Mouse (Mus musculus) midbrain, embryonic 16.5 days (tissue): ENCODE results near the gene Tmem150b. TPM values are rescaled to one million over a fixed set of nuclear protein-coding genes. Genes with fewer than 3 reads are reported as not detected.
A peak's percentile ranks its signal among the peaks of the same experiment; 100 is the strongest.

Source experiments
- ATAC-seq: fragments of 200-750 bp; cut with Nextera tagmentation; 2 replicates; pipeline ENCODE4 v1.8.0; 2017; ENCODE audit warnings: moderate TSS enrichment
- H3K27ac ChIP-seq: fragments of 300-500 bp; sonication (generic); 2 replicates; pipeline ENCODE4 v1.5.1; 2014; ENCODE audit warnings: mild to moderate bottlenecking, low read length, mixed read lengths
- H3K27me3 ChIP-seq: fragments of 300-500 bp; sonication (generic); 2 replicates; pipeline ENCODE4 v1.6.1; 2014; ENCODE audit warnings: low read depth, low read length, mixed read lengths; ENCODE audit not compliant: control insufficient read depth, insufficient read depth
- H3K36me3 ChIP-seq: fragments of 300-500 bp; sonication (generic); 2 replicates; pipeline ENCODE4 v1.6.1; 2014; ENCODE audit warnings: mild to moderate bottlenecking, low read length, moderate library complexity, mixed read lengths; ENCODE audit not compliant: control insufficient read depth, insufficient read depth
- H3K4me1 ChIP-seq: fragments of 300-500 bp; sonication (generic); 2 replicates; pipeline ENCODE4 v1.6.1; 2014; ENCODE audit warnings: mild to moderate bottlenecking, low read length, mixed read lengths; ENCODE audit not compliant: control insufficient read depth, insufficient read depth
- H3K4me2 ChIP-seq: fragments of 300-500 bp; sonication (generic); 2 replicates; pipeline ENCODE4 v1.6.1; 2014; ENCODE audit warnings: mild to moderate bottlenecking, low read length, mixed read lengths
- H3K4me3 ChIP-seq: fragments of 300-500 bp; sonication (generic); 2 replicates; pipeline ENCODE4 v1.5.1; 2014; ENCODE audit warnings: low read depth, mild to moderate bottlenecking, low read length, moderate library complexity, mixed read lengths
- H3K9ac ChIP-seq: fragments of 300-500 bp; sonication (generic); 2 replicates; pipeline ENCODE4 v1.6.1; 2014; ENCODE audit warnings: low read depth, low read length, mixed read lengths
- H3K9me3 ChIP-seq: fragments of 300-500 bp; sonication (generic); replicated peaks from 2 replicates; pipeline ENCODE4 v1.6.1; 2014; ENCODE audit warnings: mild to moderate bottlenecking, low read length, mixed read lengths; ENCODE audit not compliant: control insufficient read depth, poor library complexity, severe bottlenecking
- WGBS: fragments of 180-500 bp; shearing (Covaris S2); extraction: QIAGEN DNeasy Blood & Tissue Kit; methylation state at CpG from one replicate; pipeline ENCODE4 v1.1.7; 2014; 5-methylcytosine and 5-hydroxymethylcytosine counted together
- polyA plus RNA-seq: library from polyadenylated mRNA; unstranded; fragments of >200 nt; fragmentation: Nextera tagmentation; extraction: Ambion mirVana; gene quantifications from 2 replicates; pipeline ENCODE4 v1.2.1, GENCODE M21; 2015

Tmem150b gene
- polyA plus RNA-seq, 1 experiment from 2014 or later: 0.25 TPM

DNA sequence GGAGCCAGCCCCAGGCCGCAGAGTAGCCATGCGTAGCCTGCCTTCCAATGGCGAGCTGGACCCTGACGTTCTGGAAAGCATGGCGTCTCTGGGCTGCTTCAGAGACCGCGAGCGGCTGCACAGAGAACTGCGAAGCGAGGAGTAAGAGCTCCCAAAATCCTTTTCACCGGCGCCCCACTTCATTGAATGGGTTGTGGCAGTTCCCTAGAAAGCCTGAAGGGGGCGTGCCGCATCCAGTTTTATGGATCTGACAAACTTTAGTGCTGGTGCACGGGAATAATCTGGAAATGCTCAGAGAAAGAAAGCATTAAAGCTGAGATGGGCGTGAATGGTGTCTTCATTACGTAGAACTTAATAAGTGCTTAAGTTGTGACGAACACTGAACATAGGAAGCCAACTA is 20.0 kb downstream of the Tmem150b start:
- H3K36me3 ChIP-seq: peaks cover 33% of the 10 kb centered on the region
- H3K9ac ChIP-seq: no peak overlapping the region
- WGBS: 31% methylated on average over 18 of the region's 18 CpGs

DNA sequence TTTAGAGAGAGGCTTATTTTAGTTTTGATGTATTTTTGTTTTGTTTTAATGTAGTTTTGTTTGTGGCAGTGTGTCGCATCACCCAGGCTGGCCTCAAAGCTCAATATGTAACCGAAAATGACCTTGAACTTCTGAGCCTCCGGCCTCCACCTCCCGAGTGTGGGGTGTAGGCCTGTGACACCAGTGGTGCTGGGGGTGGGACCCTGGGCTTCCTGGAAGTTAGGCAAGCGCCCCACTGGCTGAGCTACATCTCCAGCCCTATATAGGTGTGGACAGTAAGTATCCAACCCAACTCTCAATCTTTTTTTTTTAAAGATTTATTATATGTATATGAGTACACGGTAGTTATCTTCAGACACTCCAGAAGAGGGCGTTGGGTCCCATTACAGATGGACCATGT is 21.9 kb downstream of the Tmem150b start:
- H3K36me3 ChIP-seq: peaks cover 34% of the 10 kb centered on the region

More for the DNA sequence above, 20.0 kb downstream of the Tmem150b start:
- Histone ChIP-seq H3K4me3 (no peak overlapping the region), H3K4me1 (no peaks in the 10 kb centered on the region), H3K27ac (no peak overlapping the region), H3K4me2 (no peak overlapping the region), H3K9me3 (no peaks in the 10 kb centered on the region), H3K27me3 (no peaks in the 10 kb centered on the region)
- ATAC-seq: no peak

DNA sequence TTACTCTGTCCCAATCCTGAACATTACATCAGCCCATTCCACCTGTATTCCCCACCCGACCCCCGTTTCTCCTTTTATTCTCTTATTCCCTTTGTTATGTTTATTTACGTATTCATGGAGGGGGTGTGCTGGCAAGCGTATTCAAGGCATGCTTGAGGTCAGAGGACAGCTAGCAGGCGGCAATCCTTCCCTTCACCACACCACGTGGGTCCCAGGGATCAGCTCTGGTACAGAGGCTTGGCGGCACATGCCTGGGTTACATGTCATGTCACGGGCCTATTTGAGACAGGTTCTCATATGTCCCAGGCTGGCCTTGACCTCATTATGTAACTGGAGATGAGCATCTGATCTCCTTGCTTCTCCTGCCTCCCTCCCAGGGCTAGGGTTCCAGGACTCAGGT is 22.7 kb downstream of the Tmem150b start:
- H3K9me3 ChIP-seq: no peaks in the 10 kb centered on the region
- ATAC-seq: no peak
- peaks cover 40% of the 10 kb centered on the region for H3K36me3 ChIP-seq
- H3K4me3 ChIP-seq: no peak overlapping the region
- WGBS: 47% methylated on average over 8 of the region's 8 CpGs
- H3K9ac ChIP-seq: 0 out of 2 replicates have a peak overlapping the region, but pooled peaks have one; percentile 3
- H3K27ac ChIP-seq: no peak overlapping the region
- H3K27me3 ChIP-seq: no peaks in the 10 kb centered on the region
- no peaks in the 10 kb centered on the region for H3K4me1 ChIP-seq
- no peak overlapping the region for H3K4me2 ChIP-seq

More for the DNA sequence above, 21.9 kb downstream of the Tmem150b start:
- no peak overlapping the region for H3K9ac ChIP-seq
- no peaks in the 10 kb centered on the region for H3K27me3 ChIP-seq
- no peak for ATAC-seq
- H3K9me3 ChIP-seq: no peaks in the 10 kb centered on the region
- no peaks in the 10 kb centered on the region for H3K4me1 ChIP-seq
- no peak overlapping the region for H3K27ac ChIP-seq
- no peak overlapping the region for H3K4me3 ChIP-seq
- WGBS: 95% methylated on average over 7 of the region's 7 CpGs
- no peak overlapping the region for H3K4me2 ChIP-seq

DNA sequence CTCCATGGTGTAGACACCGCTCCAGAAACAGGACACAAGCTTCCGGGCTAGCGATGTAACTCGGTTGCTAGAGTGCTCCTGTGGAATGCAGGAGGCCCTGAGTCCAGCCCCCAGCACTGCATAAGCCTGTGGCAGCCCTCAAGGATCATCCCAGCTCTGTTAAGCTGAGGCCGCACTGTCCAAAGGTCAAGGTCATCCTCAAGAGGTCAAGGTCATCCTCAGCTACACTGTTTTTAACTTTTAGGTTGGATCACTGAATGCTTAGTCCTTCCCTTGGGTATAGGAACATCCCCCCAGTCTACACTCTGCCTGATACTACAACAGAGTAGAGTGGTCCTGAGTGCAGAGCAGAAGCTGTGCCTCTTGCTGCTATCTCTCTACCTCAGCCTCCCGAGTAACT is 32.0 kb downstream of the Tmem150b start:
- H3K4me2 ChIP-seq: no peak overlapping the region
- no peak for ATAC-seq
- peaks cover 14% of the 10 kb centered on the region for H3K4me1 ChIP-seq
- no peak overlapping the region for H3K4me3 ChIP-seq
- no peak overlapping the region for H3K27ac ChIP-seq
- H3K9ac ChIP-seq: no peak overlapping the region
- no peaks in the 10 kb centered on the region for H3K9me3 ChIP-seq
- no peaks in the 10 kb centered on the region for H3K27me3 ChIP-seq
- H3K36me3 ChIP-seq: peaks cover 19% of the 10 kb centered on the region
- 72% methylated on average over 6 of the region's 6 CpGs for WGBS

DNA sequence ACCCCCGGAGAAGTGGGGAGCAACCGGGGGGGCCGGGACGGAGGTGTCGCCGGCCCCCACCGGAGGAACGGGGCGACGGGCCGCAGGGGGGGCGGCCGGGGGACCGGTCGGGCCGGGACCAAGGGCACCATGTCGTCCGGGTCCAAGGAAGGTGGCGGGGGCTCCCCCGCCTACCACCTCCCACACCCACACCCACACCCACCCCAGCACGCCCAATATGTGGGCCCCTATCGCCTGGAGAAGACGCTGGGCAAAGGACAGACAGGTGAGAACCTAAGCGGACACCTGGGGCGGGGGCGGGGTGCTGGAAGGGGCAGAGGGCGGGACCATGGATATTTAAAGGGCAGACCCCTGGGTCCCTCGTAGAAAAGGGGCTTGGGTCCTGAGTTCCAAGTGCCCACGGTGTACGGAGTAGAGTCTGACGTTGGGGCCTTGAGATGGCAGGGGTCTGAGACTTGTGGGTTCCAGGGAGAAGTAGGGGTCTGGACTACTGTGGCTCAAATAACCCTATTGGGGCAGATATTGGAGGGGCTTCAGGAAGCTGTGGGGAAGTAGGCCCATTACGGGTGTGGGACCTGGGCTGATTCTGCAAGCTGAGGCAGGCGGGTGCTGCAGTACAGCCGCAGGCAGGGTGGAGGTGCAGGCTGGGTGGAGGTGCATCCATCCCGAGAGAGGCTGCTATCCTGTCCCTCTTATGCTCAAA is 33.9 kb downstream of the Tmem150b start:
- 6% methylated on average over 17 of the region's 35 CpGs for WGBS
- ATAC-seq: peak; percentile 62
- H3K9me3 ChIP-seq: no peaks in the 10 kb centered on the region
- peaks cover 14% of the 10 kb centered on the region; the same call in 1 of the 2 replicates for H3K36me3 ChIP-seq
- H3K27me3 ChIP-seq: no peaks in the 10 kb centered on the region
- peaks cover 14% of the 10 kb centered on the region for H3K4me1 ChIP-seq
- peak overlapping the region; percentile 100 for H3K9ac ChIP-seq
- H3K27ac ChIP-seq: peak overlapping the region; percentile 94
- H3K4me3 ChIP-seq: peak overlapping the region; percentile 92
- H3K4me2 ChIP-seq: peak overlapping the region; percentile 87

DNA sequence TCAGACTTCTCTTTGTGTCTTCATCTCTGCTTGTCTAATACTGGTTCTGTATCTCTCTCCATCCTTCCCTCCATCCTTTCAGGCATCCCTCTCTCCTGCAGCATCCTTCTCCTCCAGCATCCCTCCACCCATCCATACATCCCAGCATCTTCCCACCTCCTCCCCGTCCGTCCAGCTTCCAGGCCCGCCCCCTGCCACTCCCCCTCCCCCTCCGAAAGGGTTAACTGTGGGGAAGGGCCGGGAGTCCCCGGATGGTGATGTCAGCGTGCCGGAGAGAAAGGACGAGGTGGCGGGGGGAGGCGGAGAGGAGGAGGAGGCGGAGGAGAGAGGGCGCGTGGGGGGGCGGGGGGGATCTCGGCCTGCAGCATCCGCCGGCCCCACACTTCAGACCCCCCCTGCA is 34.7 kb downstream of the Tmem150b start, which contains the start of gene Brsk1:
Gene Brsk1, plus strand, starts transcription at position 218 of the 400 bp plus-strand sequence.
- peak; percentile 87 for ATAC-seq
- WGBS: 0% methylated on average over 5 of the region's 18 CpGs

DNA sequence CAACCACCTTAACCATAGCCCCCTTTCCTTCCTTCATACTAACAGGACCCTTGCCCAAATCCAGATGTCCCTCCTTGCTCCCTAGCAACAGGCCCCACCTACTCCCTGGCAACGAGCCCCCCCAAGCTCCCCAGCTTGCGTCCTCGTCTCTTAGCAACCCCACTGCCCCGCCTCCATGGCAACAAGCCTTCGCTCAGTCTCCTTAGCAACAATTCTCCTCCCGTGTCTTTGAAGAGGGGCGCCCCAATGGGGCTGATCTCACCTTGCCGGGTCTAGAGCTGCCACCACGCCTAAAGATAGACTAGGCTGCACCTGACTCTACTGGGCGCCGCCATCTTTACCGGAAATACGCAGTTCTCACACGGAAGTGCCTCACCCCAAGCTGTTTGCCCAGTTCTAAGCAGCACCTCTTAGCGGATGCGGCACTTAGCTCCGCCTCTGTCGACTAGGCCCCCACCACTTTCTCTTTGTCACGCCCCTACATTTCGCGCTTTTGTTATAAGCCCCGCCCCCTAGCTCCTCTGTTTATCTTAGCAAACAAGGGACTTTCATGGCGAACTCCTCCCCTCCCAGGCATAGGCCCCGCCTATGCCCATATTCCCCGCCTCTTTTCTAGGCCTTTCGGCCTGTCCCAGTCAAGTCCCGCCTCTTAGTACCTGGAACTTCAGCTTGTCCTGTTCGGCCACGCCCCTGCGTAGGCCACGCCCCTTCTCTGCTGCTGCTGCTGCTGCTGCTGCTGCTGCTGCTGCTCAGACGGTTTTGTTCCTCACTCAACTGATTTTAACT is 40.2 kb downstream of the Tmem150b start, which contains the start of gene Hspbp1:
Gene Hspbp1, minus strand, starts transcription at position 437 of the 786 bp plus-strand sequence.
- WGBS: under 1% methylated on average over 32 of the region's 32 CpGs
- peak; percentile 98 for ATAC-seq
- H3K4me2 ChIP-seq: peak within 1 kb of the TSS; percentile 92
- H3K27me3 ChIP-seq: no peaks in the 10 kb centered on the region
- peak within 1 kb of the TSS; percentile 81 for H3K27ac ChIP-seq
- H3K9me3 ChIP-seq: no peaks in the 10 kb centered on the region
- H3K9ac ChIP-seq: peak within 1 kb of the TSS; percentile 58
- H3K4me1 ChIP-seq: peaks cover 11% of the 10 kb centered on the region
- H3K4me3 ChIP-seq: peak within 1 kb of the TSS; percentile 52
- H3K36me3 ChIP-seq: peaks cover 14% of the 10 kb centered on the region

More for the DNA sequence above, 34.7 kb downstream of the Tmem150b start, which contains the start of gene Brsk1:
- Histone ChIP-seq H3K9ac (peak within 1 kb of the TSS; percentile 100), H3K4me3 (peak within 1 kb of the TSS; percentile 92), H3K4me1 (peaks cover 14% of the 10 kb centered on the region), H3K27ac (peak within 1 kb of the TSS; percentile 94), H3K36me3 (peaks cover 14% of the 10 kb centered on the region; the same call in 1 of the 2 replicates), H3K4me2 (peak within 1 kb of the TSS; percentile 87), H3K27me3 (no peaks in the 10 kb centered on the region), H3K9me3 (no peaks in the 10 kb centered on the region)

DNA sequence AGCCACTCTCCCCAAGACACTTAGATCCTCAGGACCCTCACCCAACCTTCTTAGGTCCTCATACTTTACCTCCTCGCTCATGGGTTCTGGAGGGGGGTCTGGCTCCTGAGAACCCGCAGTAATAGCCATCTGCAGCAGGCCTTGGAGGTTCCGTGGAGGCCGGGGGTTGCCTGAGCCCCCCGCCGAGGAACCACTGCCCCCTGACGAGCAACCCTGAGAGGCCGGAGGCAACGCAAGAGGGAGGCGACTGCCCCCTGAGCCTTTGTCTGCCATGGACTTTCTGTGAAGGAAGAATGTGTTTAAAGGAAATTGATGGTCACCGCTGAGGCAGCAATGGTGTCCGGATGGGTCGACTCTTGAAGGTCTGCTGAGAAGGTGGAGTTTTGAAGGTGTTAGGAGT is 40.8 kb downstream of the Tmem150b start:
- H3K4me3 ChIP-seq: peak overlapping the region; percentile 52
- 0 out of 2 replicates have a peak, but pooled peaks have one; percentile 4 for ATAC-seq
- H3K9me3 ChIP-seq: no peaks in the 10 kb centered on the region
- H3K4me1 ChIP-seq: peaks cover 11% of the 10 kb centered on the region
- peak overlapping the region; percentile 58 for H3K9ac ChIP-seq
- H3K36me3 ChIP-seq: peaks cover 14% of the 10 kb centered on the region
- H3K4me2 ChIP-seq: peak overlapping the region; percentile 92
- under 1% methylated on average over 13 of the region's 13 CpGs for WGBS
- H3K27ac ChIP-seq: peak overlapping the region; percentile 81
- no peaks in the 10 kb centered on the region for H3K27me3 ChIP-seq
